Mouse (Mus musculus) kidney, embryonic 14.5 days (tissue): Measurements from ENCODE around the gene BC055324. TPM values are rescaled to one million over a fixed set of nuclear protein-coding genes. Genes with fewer than 3 reads are reported as not detected.

Source experiments
- ATAC-seq: fragments of 200-750 bp; cut with Nextera tagmentation; 2 replicates; pipeline ENCODE4 v1.8.0; 2017; ENCODE audit warnings: moderate number of reproducible peaks, mild to moderate bottlenecking, moderate TSS enrichment, moderate library complexity; ENCODE audit not compliant: low FRiP score, low TSS enrichment
- H3K27ac ChIP-seq: fragments of 300-500 bp; sonication (generic); 2 replicates; pipeline ENCODE4 v1.5.1; 2014; ENCODE audit warnings: low read depth, mild to moderate bottlenecking, low read length, moderate library complexity, mixed read lengths
- H3K27me3 ChIP-seq: fragments of 300-500 bp; sonication (generic); 2 replicates; pipeline ENCODE4 v1.6.1; 2014; ENCODE audit warnings: mild to moderate bottlenecking, low read length; ENCODE audit not compliant: control insufficient read depth, insufficient read depth
- H3K36me3 ChIP-seq: fragments of 300-500 bp; sonication (generic); 2 replicates; pipeline ENCODE4 v1.6.1; 2014; ENCODE audit warnings: low read length, mixed read lengths; ENCODE audit not compliant: control insufficient read depth, insufficient read depth
- H3K4me1 ChIP-seq: fragments of 300-500 bp; sonication (generic); 2 replicates; pipeline ENCODE4 v1.6.1; 2014; ENCODE audit warnings: low read length, mixed read lengths; ENCODE audit not compliant: control insufficient read depth, insufficient read depth
- H3K4me2 ChIP-seq: fragments of 300-500 bp; sonication (generic); replicated peaks from 2 replicates; pipeline ENCODE4 v1.6.1; 2014; ENCODE audit warnings: low read depth, mild to moderate bottlenecking, low read length
- H3K4me3 ChIP-seq: fragments of 300-500 bp; sonication (generic); 2 replicates; pipeline ENCODE4 v1.5.1; 2014; ENCODE audit warnings: mild to moderate bottlenecking, low read length
- H3K9ac ChIP-seq: fragments of 300-500 bp; sonication (generic); 2 replicates; pipeline ENCODE4 v1.6.1; 2014; ENCODE audit warnings: low read depth, mild to moderate bottlenecking, low read length, moderate library complexity
- H3K9me3 ChIP-seq: fragments of 300-500 bp; sonication (generic); 2 replicates; pipeline ENCODE4 v1.6.1; 2016; ENCODE audit warnings: low read length; ENCODE audit not compliant: control insufficient read depth
- WGBS: fragments of 180-500 bp; shearing (Covaris S2); extraction: QIAGEN DNeasy Blood & Tissue Kit; methylation state at CpG from one replicate; pipeline ENCODE4 v1.1.7; 2014; 5-methylcytosine and 5-hydroxymethylcytosine counted together
- polyA plus RNA-seq: library from polyadenylated mRNA; unstranded; fragments of >200 nt; fragmentation: Nextera tagmentation; extraction: Ambion mirVana; gene quantifications from 2 replicates; pipeline ENCODE4 v1.2.1, GENCODE M21; 2014

The BC055324 gene
- polyA plus RNA-seq, 1 experiment from 2014 or later, result 32.6 TPM

- no peak overlapping the region for H3K4me2 ChIP-seq
- WGBS, result 95% methylated on average over 2 of the region's 2 CpGs
- no peaks in the 10 kb centered on the region for H3K9me3 ChIP-seq
- no peak for ATAC-seq
- peaks cover 24% of the 10 kb centered on the region; the same call in 1 of the 2 replicates for H3K36me3 ChIP-seq
- H3K27ac ChIP-seq, result no peak overlapping the region
- H3K27me3 ChIP-seq, result no peaks in the 10 kb centered on the region
- no peak overlapping the region for H3K9ac ChIP-seq
- H3K4me3 ChIP-seq, result no peak overlapping the region
- H3K4me1 ChIP-seq, result no peaks in the 10 kb centered on the region
Observed at GRCm38 (mm10) chr1:163975088-163975487, 19.5 kb downstream of the BC055324 start.

- ATAC-seq, result no peak
- no peaks in the 10 kb centered on the region for H3K27me3 ChIP-seq
- H3K9me3 ChIP-seq, result no peaks in the 10 kb centered on the region
- H3K4me2 ChIP-seq, result no peak overlapping the region
- WGBS, result 81% methylated on average over 1 of the region's 1 CpGs
- H3K9ac ChIP-seq, result no peak overlapping the region
- H3K36me3 ChIP-seq, result peaks cover 20% of the 10 kb centered on the region; the same call in 1 of the 2 replicates
- no peak overlapping the region for H3K27ac ChIP-seq
- no peak overlapping the region for H3K4me3 ChIP-seq
- H3K4me1 ChIP-seq, result no peaks in the 10 kb centered on the region
Observed at GRCm38 (mm10) chr1:163974471-163974870, 20.1 kb downstream of the BC055324 start.

- no peaks in the 10 kb centered on the region for H3K27me3 ChIP-seq
- no peak overlapping the region for H3K27ac ChIP-seq
- ATAC-seq, result no peak
- no peak overlapping the region for H3K4me3 ChIP-seq
- WGBS, result 91% methylated on average over 10 of the region's 10 CpGs
- H3K9ac ChIP-seq, result no peak overlapping the region
- H3K4me2 ChIP-seq, result no peak overlapping the region
- no peaks in the 10 kb centered on the region for H3K9me3 ChIP-seq
- H3K4me1 ChIP-seq, result no peaks in the 10 kb centered on the region
- peaks cover 37% of the 10 kb centered on the region for H3K36me3 ChIP-seq
Observed at GRCm38 (mm10) chr1:163964008-163964689, 30.4 kb downstream of the BC055324 start.

- H3K4me3 ChIP-seq, result no peak overlapping the region
- no peak for ATAC-seq
- H3K27me3 ChIP-seq, result no peaks in the 10 kb centered on the region
- H3K36me3 ChIP-seq, result peaks cover 68% of the 10 kb centered on the region
- no peaks in the 10 kb centered on the region for H3K9me3 ChIP-seq
- no peak overlapping the region for H3K4me2 ChIP-seq
- no peak overlapping the region for H3K27ac ChIP-seq
- no peaks in the 10 kb centered on the region for H3K4me1 ChIP-seq
- H3K9ac ChIP-seq, result no peak overlapping the region
- WGBS, result 91% methylated on average over 3 of the region's 3 CpGs
Observed at GRCm38 (mm10) chr1:163958036-163958435, 36.6 kb downstream of the BC055324 start.

GRCm38 (mm10) chr1:163953396-163953795 lies 41.2 kb downstream of the BC055324 start:
- no peak overlapping the region for H3K4me3 ChIP-seq
- H3K36me3 ChIP-seq, result peaks cover 84% of the 10 kb centered on the region
- H3K9me3 ChIP-seq, result no peaks in the 10 kb centered on the region
- no peak overlapping the region for H3K27ac ChIP-seq
- no peak for ATAC-seq
- WGBS, result 89% methylated on average over 2 of the region's 2 CpGs
- H3K9ac ChIP-seq, result no peak overlapping the region
- no peaks in the 10 kb centered on the region for H3K4me1 ChIP-seq
- no peak overlapping the region for H3K4me2 ChIP-seq
- H3K27me3 ChIP-seq, result no peaks in the 10 kb centered on the region

- 67% methylated on average over 6 of the region's 6 CpGs for WGBS
- ATAC-seq, result no peak
- no peaks in the 10 kb centered on the region for H3K4me1 ChIP-seq
- peaks cover 76% of the 10 kb centered on the region for H3K36me3 ChIP-seq
- H3K4me2 ChIP-seq, result no peak overlapping the region
- H3K9me3 ChIP-seq, result no peaks in the 10 kb centered on the region
- no peak overlapping the region for H3K27ac ChIP-seq
- no peak overlapping the region for H3K9ac ChIP-seq
- H3K4me3 ChIP-seq, result no peak overlapping the region
- no peaks in the 10 kb centered on the region for H3K27me3 ChIP-seq
Observed at GRCm38 (mm10) chr1:163942056-163942455, 52.5 kb downstream of the BC055324 start.

GRCm38 (mm10) chr1:163934591-163934990 lies 60.0 kb downstream of the BC055324 start:
- H3K36me3 ChIP-seq, result peaks cover 49% of the 10 kb centered on the region

GRCm38 (mm10) chr1:163931801-163932200 lies 62.8 kb downstream of the BC055324 start:
- peaks cover 29% of the 10 kb centered on the region for H3K36me3 ChIP-seq
- H3K4me3 ChIP-seq, result no peak overlapping the region
- H3K27me3 ChIP-seq, result no peaks in the 10 kb centered on the region
- no peak overlapping the region for H3K4me2 ChIP-seq
- H3K4me1 ChIP-seq, result peaks cover 8% of the 10 kb centered on the region; the same call in 1 of the 2 replicates
- no peak overlapping the region for H3K9ac ChIP-seq
- H3K27ac ChIP-seq, result no peak overlapping the region
- H3K9me3 ChIP-seq, result no peaks in the 10 kb centered on the region
- ATAC-seq, result no peak
- 88% methylated on average over 8 of the region's 8 CpGs for WGBS

More at GRCm38 (mm10) chr1:163934591-163934990, 60.0 kb downstream of the BC055324 start:
- no peak overlapping the region for H3K4me3 ChIP-seq
- peaks cover 8% of the 10 kb centered on the region; the same call in 1 of the 2 replicates for H3K4me1 ChIP-seq
- no peak overlapping the region for H3K4me2 ChIP-seq
- H3K27ac ChIP-seq, result no peak overlapping the region
- 82% methylated on average over 2 of the region's 2 CpGs for WGBS
- no peak overlapping the region for H3K9ac ChIP-seq
- ATAC-seq, result no peak
- H3K27me3 ChIP-seq, result no peaks in the 10 kb centered on the region
- H3K9me3 ChIP-seq, result no peaks in the 10 kb centered on the region

- H3K9ac ChIP-seq, result peak overlapping the region; percentile 93
- H3K27me3 ChIP-seq, result no peaks in the 10 kb centered on the region
- WGBS, result 2% methylated on average over 12 of the region's 12 CpGs
- peak overlapping the region; percentile 63 for H3K4me2 ChIP-seq
- peak overlapping the region; percentile 96 for H3K4me3 ChIP-seq
- no peak overlapping the region for H3K27ac ChIP-seq
- no peaks in the 10 kb centered on the region for H3K9me3 ChIP-seq
- H3K36me3 ChIP-seq, result peaks cover 17% of the 10 kb centered on the region
- no peak; the same call in none of the 2 replicates for ATAC-seq
- H3K4me1 ChIP-seq, result peaks cover 8% of the 10 kb centered on the region; the same call in 1 of the 2 replicates
Observed at GRCm38 (mm10) chr1:163930458-163930794, 64.2 kb downstream of the BC055324 start.
